7 mouse cellular contexts compared by ENCODE assay signal in the genomic region with DNA sequence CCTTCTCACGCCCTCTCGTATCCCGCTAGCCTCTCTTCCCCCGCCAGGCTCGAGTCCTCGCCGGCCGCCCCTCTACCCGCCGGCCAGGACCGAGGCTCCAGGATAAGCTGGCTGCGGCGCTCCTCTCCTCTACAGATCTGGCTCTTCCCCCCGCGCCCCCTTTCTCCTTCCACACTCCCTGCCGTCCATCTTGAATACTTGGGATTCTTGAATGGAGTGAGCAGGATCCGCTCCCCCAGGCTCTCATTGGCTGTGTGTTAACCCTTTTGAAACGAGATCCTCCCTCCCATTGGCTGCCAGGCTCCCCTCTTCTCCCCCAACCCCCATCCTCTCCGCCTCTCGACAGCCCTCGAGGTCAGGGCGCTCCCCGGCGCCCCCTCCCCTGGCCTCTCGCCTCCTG. TPM values are rescaled to one million over a fixed set of nuclear protein-coding genes. Genes with fewer than 3 reads are reported as not detected.
DNase-seq lines count a peak whose midpoint lies in the region; ATAC-seq lines count a peak whose summit lies in the region.

Gene Gm19426 (minus strand): TSS at position 95 of the 400 bp plus-strand sequence.

- no peaks in the 10 kb centered on the region for H3K9me3 ChIP-seq in hindbrain, embryonic 10.5 days
- no peaks in the 10 kb centered on the region for H3K9me3 ChIP-seq in lung, embryonic 16.5 days (ENCODE audit: control insufficient read depth, low read length)

- H3K27ac ChIP-seq in hindbrain, embryonic 10.5 days = peak within 1 kb of the TSS; percentile 100
- peak within 1 kb of the TSS; percentile 99 for H3K27ac ChIP-seq in lung, embryonic 16.5 days (ENCODE audit: low read length)

- under 1% methylated on average over 25 of the region's 25 CpGs for WGBS in hindbrain, embryonic 10.5 days
- WGBS in lung, embryonic 16.5 days = 1% methylated on average over 25 of the region's 25 CpGs

- peaks cover 23% of the 10 kb centered on the region for H3K36me3 ChIP-seq in hindbrain, embryonic 10.5 days
- no peaks in the 10 kb centered on the region for H3K36me3 ChIP-seq in lung, embryonic 16.5 days (ENCODE audit: control insufficient read depth, insufficient read depth, low read length)

- H3K9ac ChIP-seq in lung, embryonic 16.5 days (ENCODE audit: low read length) = peak within 1 kb of the TSS; percentile 98

- H3K4me3 ChIP-seq in hindbrain, embryonic 10.5 days = peak within 1 kb of the TSS; percentile 81
- H3K4me3 ChIP-seq in lung, embryonic 16.5 days (ENCODE audit: low read length) = peak within 1 kb of the TSS; percentile 78

- H3K27me3 ChIP-seq in hindbrain, embryonic 10.5 days (ENCODE audit: insufficient read depth, poor library complexity, severe bottlenecking) = 0 out of 2 replicates have a peak, but pooled peaks cover 8% of the 10 kb centered on the region
- no peaks in the 10 kb centered on the region for H3K27me3 ChIP-seq in lung, embryonic 16.5 days (ENCODE audit: control insufficient read depth, insufficient read depth, low read depth, low read length)

- peak; percentile 67 to 88 for DNase-seq in adrenal gland, adult (ENCODE audit: inconsistent age in 2 of 2, low spot score in 1 of 2)
- peak; percentile 83 for DNase-seq in cerebellum, adult 9-10 months
- peak; percentile 95 for DNase-seq in hindbrain, embryonic 10.5 days (ENCODE audit: low spot score)
- peak; percentile 77 for DNase-seq in layer of hippocampus, adult 9-11 months
- peak; percentile 98 for DNase-seq in retina, postnatal 1 day

- H3K4me2 ChIP-seq in lung, embryonic 16.5 days (ENCODE audit: low read depth, low read length) = peak within 1 kb of the TSS; percentile 85

- H3K4me1 ChIP-seq in hindbrain, embryonic 10.5 days (replicated peaks) = peaks cover 52% of the 10 kb centered on the region
- peaks cover 35% of the 10 kb centered on the region for H3K4me1 ChIP-seq in lung, embryonic 16.5 days (replicated peaks; ENCODE audit: control insufficient read depth, insufficient read depth, low read length)

- peak; percentile 78 for ATAC-seq in frontal cortex, adult (ENCODE audit: low TSS enrichment)
- peak; percentile 94 for ATAC-seq in lung, embryonic 16.5 days (ENCODE audit: low read depth)

RNA-seq across cellular contexts. Expression of gene Gm19426, which starts in this region (rescaled TPM):
- polyA plus RNA-seq in hindbrain, embryonic 10.5 days (2016; fragmentation: Nextera tagmentation; extraction: Ambion mirVana) = 9.5 and 10.4 TPM in 2 replicates
- 7.1 and 7.4 TPM in 2 replicates for polyA plus RNA-seq in lung, embryonic 16.5 days (2015; fragmentation: Nextera tagmentation; extraction: Ambion mirVana)

Comparison
In these comparisons a context has a peak if more than half of its experiments do, and no peak if none do; other contexts are left out.
1. Peak in every context shown above with its lines: DNase-seq, ATAC-seq, H3K4me3 ChIP-seq and H3K27ac ChIP-seq.